9 mouse cellular contexts compared by ENCODE assay signal in genomic region chr2:145859442-145859931, GRCm38 (mm10). TPM values are rescaled to one million over a fixed set of nuclear protein-coding genes. Genes with fewer than 3 reads are reported as not detected.
A peak's percentile ranks its signal among the peaks of the same experiment; 100 is the strongest.
DNase-seq lines count a peak whose midpoint lies in the region; ATAC-seq and TF ChIP-seq lines count a peak whose summit lies in the region.
"Had no signal": no experiment of that assay in that cellular context is flagged by ENCODE, and none has a peak within 500 bp of the region (broad histone marks: within the 10 kb centered on the region; RNA-seq: fewer than 3 reads in every experiment).

No protein-coding gene starts in this region.

- intact Hi-C loops in gastrocnemius, postnatal 36 days (cut with DNase I): no loop called here

- ATAC-seq in hindbrain, embryonic 16.5 days: peak; percentile 13
- ATAC-seq in midbrain, embryonic 12.5 days (ENCODE audit: low FRiP score, low read depth): peak; percentile 50

- TF ChIP-seq POLR2A in bone marrow, adult 2 months (IDR thresholded peaks at IDR 0.05; ENCODE audit: borderline replicate concordance, control insufficient read depth, low read depth, low read length): no peak

- H3K9ac ChIP-seq in hindbrain, embryonic 16.5 days (ENCODE audit: low read depth, low read length): peak overlapping the region; percentile 64
- H3K9ac ChIP-seq in midbrain, embryonic 12.5 days (replicated peaks): no peak overlapping the region

- peak; percentile 48 to 64 for DNase-seq in cerebellum, postnatal 25 days
- peak; percentile 61 to 65 for DNase-seq in gastrocnemius, postnatal 36 days
- no peak for DNase-seq in limb, embryonic 10.5 days (ENCODE audit: low spot score)
- peak; percentile 61 for DNase-seq in testis, postnatal 10 days (ENCODE audit: low spot score)
- DNase-seq in thymus, postnatal 14 days: no peak

- H3K27ac ChIP-seq in bone marrow, adult 2 months (ENCODE audit: control insufficient read depth, insufficient read depth, low read depth, low read length, poor library complexity): peak overlapping the region; percentile 26; the same call in 1 of the 2 replicates
- H3K27ac ChIP-seq in hindbrain, embryonic 16.5 days (ENCODE audit: low read depth, low read length): peak overlapping the region; percentile 78
- peak overlapping the region; percentile 87 for H3K27ac ChIP-seq in limb, embryonic 10.5 days
- peak overlapping the region; percentile 81 for H3K27ac ChIP-seq in midbrain, embryonic 12.5 days (replicated peaks)

- 27% methylated on average over 7 of the region's 7 CpGs for WGBS in bone marrow, adult 2 months
- WGBS in hindbrain, embryonic 16.5 days: 35% methylated on average over 7 of the region's 7 CpGs
- whole genome bisulfite sequencing in limb, embryonic 10.5 days: 41% methylated on average over 7 of the region's 7 CpGs
- 42% methylated on average over 7 of the region's 7 CpGs for WGBS in midbrain, embryonic 12.5 days

- no peaks in the 10 kb centered on the region for H3K36me3 ChIP-seq in hindbrain, embryonic 16.5 days (ENCODE audit: control insufficient read depth, insufficient read depth, low read length)
- H3K36me3 ChIP-seq in limb, embryonic 10.5 days: no peaks in the 10 kb centered on the region
- no peaks in the 10 kb centered on the region for H3K36me3 ChIP-seq in midbrain, embryonic 12.5 days

- TF ChIP-seq CTCF in bone marrow, adult 2 months (IDR thresholded peaks at IDR 0.05; ENCODE audit: control insufficient read depth, insufficient read depth, low read length): no peak

- H3K4me3 ChIP-seq in bone marrow, adult 2 months (replicated peaks; ENCODE audit: control insufficient read depth, low read depth, low read length): no peak overlapping the region
- no peak overlapping the region; the same call in 1 of the 2 replicates for H3K4me3 ChIP-seq in hindbrain, embryonic 16.5 days (ENCODE audit: low read length)
- peak overlapping the region; percentile 49 for H3K4me3 ChIP-seq in limb, embryonic 10.5 days
- H3K4me3 ChIP-seq in midbrain, embryonic 12.5 days: 0 out of 2 replicates have a peak overlapping the region, but pooled peaks have one; percentile 43
- H3K4me3 ChIP-seq: erythroblast, embryonic 14.5 days had no signal

- H3K4me2 ChIP-seq in hindbrain, embryonic 16.5 days (ENCODE audit: low read length): peak overlapping the region; percentile 60
- peak overlapping the region; percentile 64 for H3K4me2 ChIP-seq in midbrain, embryonic 12.5 days (replicated peaks)

- H3K9me3 ChIP-seq in hindbrain, embryonic 16.5 days (ENCODE audit: control insufficient read depth, low read length): no peaks in the 10 kb centered on the region
- H3K9me3 ChIP-seq in limb, embryonic 10.5 days (replicated peaks): no peaks in the 10 kb centered on the region
- H3K9me3 ChIP-seq in midbrain, embryonic 12.5 days: no peaks in the 10 kb centered on the region

- H3K4me1 ChIP-seq in bone marrow, adult 2 months (ENCODE audit: control insufficient read depth, insufficient read depth, low read length): peaks cover 6% of the 10 kb centered on the region
- H3K4me1 ChIP-seq in hindbrain, embryonic 16.5 days (ENCODE audit: control insufficient read depth, insufficient read depth, low read depth, low read length): peaks cover 17% of the 10 kb centered on the region
- H3K4me1 ChIP-seq in limb, embryonic 10.5 days: peaks cover 56% of the 10 kb centered on the region
- H3K4me1 ChIP-seq in midbrain, embryonic 12.5 days: peaks cover 31% of the 10 kb centered on the region

- H3K27me3 ChIP-seq in hindbrain, embryonic 16.5 days (replicated peaks; ENCODE audit: control insufficient read depth, insufficient read depth, low read length): no peaks in the 10 kb centered on the region
- H3K27me3 ChIP-seq in limb, embryonic 10.5 days (ENCODE audit: low read depth, poor library complexity, severe bottlenecking): no peaks in the 10 kb centered on the region
- peaks cover 11% of the 10 kb centered on the region for H3K27me3 ChIP-seq in midbrain, embryonic 12.5 days

RNA-seq across cellular contexts. Expression of gene Naa20, which starts 42.4 kb away (rescaled TPM):
- 31.8 and 37.3 TPM in 2 replicates for polyA plus RNA-seq in bone marrow, adult 2 months (2011; ENCODE audit: insufficient read depth, insufficient read length, low replicate concordance, missing spikeins)
- total RNA-seq in gastrocnemius, postnatal 36 days (2021): 10 to 100 TPM; 54.9 to 55.0 TPM
- polyA plus RNA-seq in hindbrain, embryonic 16.5 days (2015; fragmentation: Nextera tagmentation; extraction: Ambion mirVana): 126 and 139 TPM in 2 replicates
- polyA plus RNA-seq in limb, embryonic 10.5 days (2016; fragmentation: Nextera tagmentation; extraction: Ambion mirVana): 152 and 153 TPM in 2 replicates
- 117 and 119 TPM in 2 replicates for polyA plus RNA-seq in midbrain, embryonic 12.5 days (2016; fragmentation: Nextera tagmentation; extraction: Ambion mirVana)

Comparison
In these comparisons a context has a peak if more than half of its experiments do, and no peak if none do; other contexts are left out.
1. H3K27ac ChIP-seq: peak in every context shown above with its lines; median percentile 87 in limb, embryonic 10.5 days; 81 in midbrain, embryonic 12.5 days; 78 in hindbrain, embryonic 16.5 days; 26 in bone marrow, adult 2 months.
2. H3K4me3 ChIP-seq: peak in limb, embryonic 10.5 days (single experiment) and midbrain, embryonic 12.5 days (single experiment); none in bone marrow, adult 2 months (single experiment) and hindbrain, embryonic 16.5 days (single experiment).
3. DNase-seq: peak in cerebellum, postnatal 25 days (2 of 2), gastrocnemius, postnatal 36 days (2 of 2) and testis, postnatal 10 days (single experiment); none in limb, embryonic 10.5 days (single experiment) and thymus, postnatal 14 days (single experiment).